Mouse (Mus musculus) heart, postnatal 0 days (tissue): ENCODE measurements around the gene Ear6.

Experiments
- CTCF ChIP-seq: IDR thresholded peaks from 2 replicates; pipeline ENCODE4 v1.5.1; 2016; ENCODE audit warnings: antibody characterized with exemption, control low read depth, low read depth
- EP300 ChIP-seq: IDR thresholded peaks from 2 replicates; pipeline ENCODE4 v1.6.1; 2016; ENCODE audit warnings: antibody characterized with exemption, low read depth

- TF ChIP-seq CTCF (no peak), EP300 (no peak)
Measured at GRCm38 (mm10) chr14:51899351-51899750, 45.9 kb downstream of the Ear6 start.
